Mouse (Mus musculus) frontal cortex, adult (tissue): ENCODE data around the gene Fignl2.
"Not testable (repeated sequence)": the region's sequence is repeated elsewhere in the genome, so short reads cannot be mapped to it uniquely, and the experiment has no call there.

Experiments used
- ATAC-seq: cut with Nextera tagmentation; 2 replicates; pipeline ENCODE4 v1.9.2; 2017; ENCODE audit warnings: mild to moderate bottlenecking, moderate library complexity, mixed read lengths; ENCODE audit not compliant: low TSS enrichment

Fignl2 gene

GRCm38 (mm10) chr15:101077813-101078730 is at the start of gene Fignl2:
Gene Fignl2 (minus strand): TSS chr15:101078567.
- ATAC-seq, result no peak

DNA sequence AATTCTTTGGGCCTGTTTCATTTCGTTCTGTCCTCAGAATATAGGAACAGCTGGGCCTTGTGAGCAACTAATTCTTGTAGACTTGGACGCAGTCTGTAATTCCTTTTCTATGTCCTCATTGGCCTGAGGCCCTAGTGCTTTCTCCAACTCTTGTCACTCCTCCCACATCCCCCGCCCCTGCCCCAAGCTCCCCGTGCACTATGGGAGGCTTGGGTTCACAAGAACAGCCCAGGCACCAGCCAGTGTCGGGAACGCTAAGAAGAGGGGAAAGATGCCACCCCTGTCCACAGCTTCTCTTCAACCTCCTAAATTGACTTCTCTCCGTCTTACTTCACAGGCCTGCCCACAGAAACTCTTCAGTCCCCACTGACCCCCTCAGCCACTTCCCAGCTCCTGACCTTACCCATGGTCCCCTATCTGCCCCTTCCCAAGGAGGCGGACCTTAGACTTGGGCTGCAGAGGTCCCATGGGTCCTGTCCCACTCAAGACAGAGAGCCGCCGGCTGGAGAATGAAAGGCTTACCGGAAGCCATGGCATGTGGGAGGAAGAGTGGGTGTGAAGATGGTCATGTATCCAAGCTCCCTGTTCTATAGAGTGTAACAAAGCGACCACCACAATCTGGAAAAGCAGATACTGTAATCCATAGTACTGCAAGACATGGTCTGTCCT is 48.6 kb upstream of the Fignl2 start:
- no peak for ATAC-seq

GRCm38 (mm10) chr15:101125561-101125960 is 47.2 kb upstream of the Fignl2 start:
- no peak for ATAC-seq

GRCm38 (mm10) chr15:101123202-101123601 is 44.8 kb upstream of the Fignl2 start:
- no peak for ATAC-seq

DNA sequence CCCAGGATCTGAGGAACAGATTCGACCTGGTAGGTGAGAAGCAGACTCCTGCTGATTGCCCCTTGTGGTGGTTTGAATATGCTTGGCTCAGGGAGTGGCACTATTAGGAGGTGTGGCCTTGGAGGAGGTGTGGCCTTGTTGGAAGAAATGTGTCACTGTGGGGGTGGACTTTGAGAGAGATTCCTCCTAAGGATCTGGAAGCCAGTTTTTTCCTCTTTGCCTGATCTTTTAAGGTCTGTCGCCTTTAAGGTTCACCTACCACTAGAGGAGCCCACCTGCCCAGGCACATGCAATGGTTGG is 43.9 kb upstream of the Fignl2 start:
- no peak for ATAC-seq

DNA sequence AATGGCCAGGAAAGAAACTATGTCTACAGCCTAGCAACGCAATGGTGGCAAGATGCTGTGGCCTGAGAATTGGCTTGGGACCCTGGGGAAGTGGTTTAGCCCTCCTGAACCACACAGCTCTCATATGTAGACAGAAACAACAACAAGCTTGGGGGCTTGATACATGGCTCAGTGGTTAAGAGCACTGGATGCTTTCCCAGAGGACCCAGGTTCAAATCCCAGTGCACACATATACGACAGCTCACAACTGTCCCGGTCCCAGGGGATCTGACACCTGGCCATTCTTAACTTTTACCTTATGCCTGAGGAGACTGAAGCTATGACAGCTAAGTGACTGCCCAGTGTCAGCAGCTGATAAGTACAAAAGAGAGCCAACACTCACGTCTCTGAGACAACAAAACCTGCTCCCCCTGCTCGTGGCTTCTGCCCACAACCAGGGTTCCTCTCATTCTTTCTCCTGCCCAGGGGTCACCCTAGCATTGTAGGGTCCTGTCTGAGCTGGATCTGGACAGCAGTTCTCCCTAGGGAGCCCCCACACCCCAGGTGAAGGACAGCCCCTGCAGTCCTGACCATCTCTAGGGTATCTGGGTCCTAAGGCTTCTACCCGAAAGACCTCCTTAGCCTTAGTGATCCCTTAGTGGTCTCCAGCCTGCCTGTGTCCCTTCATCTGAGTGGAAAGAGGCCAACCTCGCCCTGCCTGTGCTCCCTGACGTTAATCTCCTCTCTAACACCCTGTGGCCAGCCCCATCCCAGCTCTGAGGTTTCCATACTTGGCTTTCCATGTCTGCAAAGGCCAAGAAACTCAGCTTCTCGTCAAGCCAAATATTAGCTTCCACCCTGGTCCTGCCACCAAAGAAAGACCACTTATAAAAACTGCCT is 43.3 kb upstream of the Fignl2 start:
- no peak for ATAC-seq

- ATAC-seq, result peak; percentile 76
Observed at GRCm38 (mm10) chr15:101118399-101119125, 40.2 kb upstream of the Fignl2 start.

DNA sequence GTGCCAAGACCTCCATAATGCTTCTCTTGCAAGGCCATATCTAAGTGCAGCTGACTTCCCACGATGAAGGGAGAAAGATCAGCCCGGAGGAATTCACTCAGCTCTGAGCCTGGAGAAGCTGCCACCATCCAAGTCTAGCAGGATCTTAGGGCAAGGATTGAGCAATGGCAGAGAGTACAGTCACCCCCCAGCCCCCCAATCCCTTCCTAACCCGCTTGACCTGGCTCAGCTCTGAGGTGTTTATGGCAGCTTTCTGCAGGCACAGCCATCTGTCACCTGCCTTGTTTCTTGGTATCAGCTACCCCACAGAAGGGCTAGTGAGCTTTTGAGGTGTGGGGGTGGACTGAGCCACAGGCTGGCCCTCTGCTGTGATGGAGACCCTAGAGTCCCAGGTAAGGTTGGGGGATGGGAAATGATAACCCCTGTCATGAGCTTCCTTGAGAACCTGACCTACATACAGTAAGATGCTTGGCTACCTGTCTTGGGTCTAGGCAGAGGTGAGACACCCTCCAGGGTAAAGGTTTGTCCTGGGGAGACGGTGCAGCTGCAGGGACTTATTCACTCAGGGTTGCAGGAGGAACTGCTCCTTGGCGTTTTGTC is 37.2 kb upstream of the Fignl2 start, which contains the start of gene Ankrd33:
Ankrd33 (plus strand) TSS at position 245 of the 600 bp plus-strand sequence.
- ATAC-seq, result no peak

GRCm38 (mm10) chr15:101113778-101114177 is 35.4 kb upstream of the Fignl2 start:
- not testable (repeated sequence) for ATAC-seq

DNA sequence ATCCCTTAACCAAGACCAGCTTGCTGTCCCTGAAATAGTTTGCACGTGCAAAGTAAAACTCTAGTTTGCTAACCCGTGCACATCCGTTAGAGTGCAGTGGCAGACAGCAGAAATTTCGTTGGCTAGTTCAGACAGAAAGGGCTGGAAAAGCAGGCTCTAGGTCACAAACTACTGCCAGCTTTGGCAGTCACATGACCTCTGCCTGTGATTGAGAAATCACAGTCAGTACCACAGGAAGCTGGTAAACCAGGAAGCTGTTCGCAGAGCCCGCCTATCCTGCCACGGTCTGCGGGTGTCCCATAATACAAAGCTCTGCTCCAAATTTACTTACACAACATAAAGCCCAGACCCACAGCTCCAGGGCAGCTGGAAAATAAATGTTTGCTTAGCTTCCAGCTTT is 34.8 kb upstream of the Fignl2 start:
- ATAC-seq, result no peak

- ATAC-seq, result no peak
Observed at GRCm38 (mm10) chr15:101107906-101108671, 29.7 kb upstream of the Fignl2 start.

DNA sequence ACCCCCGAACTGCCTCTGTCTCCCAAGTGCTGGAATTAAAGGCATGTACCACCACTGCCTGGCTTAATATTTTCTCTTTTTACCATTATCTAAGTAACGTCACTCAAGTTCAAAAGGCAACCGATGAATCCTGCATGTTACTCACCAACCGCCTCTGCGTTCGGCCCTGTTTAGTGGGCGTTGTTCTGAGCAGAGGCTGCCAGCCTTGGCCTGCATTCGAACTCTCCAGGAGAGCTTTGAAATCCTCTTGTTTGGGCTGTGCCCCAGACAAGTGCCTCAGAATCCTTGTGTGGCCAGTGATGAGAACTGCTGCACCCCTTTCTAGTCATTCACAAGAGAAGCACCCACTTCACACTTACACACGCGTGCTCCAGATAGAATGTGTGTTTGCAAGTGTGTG is 27.6 kb upstream of the Fignl2 start:
- ATAC-seq, result peak; percentile 57; the same call in 1 of the 2 replicates

DNA sequence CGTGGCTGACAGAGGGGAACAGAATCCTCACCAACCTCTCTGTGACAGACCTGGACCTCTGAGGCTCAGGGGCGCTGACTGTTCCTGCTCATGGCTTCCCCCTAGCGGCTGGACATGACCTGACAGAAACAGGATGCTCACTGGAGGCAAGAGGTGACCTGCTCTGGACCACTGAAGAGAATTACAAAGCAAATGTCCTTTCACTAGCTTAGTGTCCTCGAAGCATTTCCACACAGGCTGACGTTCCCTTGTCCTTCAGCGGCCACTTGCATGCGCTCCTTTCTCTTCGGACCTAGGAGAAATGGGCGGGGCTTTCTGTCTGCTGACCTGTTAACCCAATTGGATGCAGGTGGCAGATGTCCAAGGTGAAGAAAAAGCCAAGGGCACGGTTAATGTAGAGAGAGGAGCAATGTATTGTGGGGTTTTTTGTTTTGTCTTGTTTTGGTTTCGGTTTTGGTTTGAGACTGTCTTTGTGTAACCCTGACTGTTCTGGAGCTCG is 27.2 kb upstream of the Fignl2 start:
- ATAC-seq, result peak; percentile 84; the same call in 1 of the 2 replicates

DNA sequence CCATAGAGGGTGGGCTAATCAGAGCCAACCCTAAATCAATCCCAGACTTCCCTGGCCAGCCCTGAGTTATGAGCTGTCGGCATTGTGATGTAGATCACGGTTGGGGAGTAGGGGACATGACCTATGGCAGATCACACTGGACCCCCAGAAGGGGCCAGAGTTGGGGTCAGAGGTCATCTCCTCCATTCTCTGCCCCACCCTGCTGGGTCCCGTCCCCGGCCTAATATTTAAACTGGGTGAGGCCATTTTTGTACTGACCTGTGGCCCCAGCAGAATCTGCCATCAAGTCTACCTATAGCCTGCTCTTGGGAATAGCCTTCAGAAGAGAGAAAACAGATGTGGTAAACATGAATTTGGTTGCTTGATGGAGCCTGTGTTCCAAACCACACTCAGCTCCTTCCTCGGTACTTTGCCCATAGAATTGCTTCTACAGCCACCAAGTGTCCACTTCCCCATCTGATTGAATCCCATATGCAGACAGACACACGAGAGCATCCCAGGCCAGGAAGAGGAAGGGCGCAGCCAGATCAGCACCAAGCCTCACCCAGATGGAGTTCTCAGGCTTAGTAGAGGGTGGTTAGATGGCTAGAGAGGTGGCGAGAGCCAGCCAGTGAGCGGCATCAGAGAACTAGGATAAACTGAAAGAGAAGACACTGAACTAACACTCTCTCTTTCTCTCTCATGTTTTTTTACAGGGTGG is 25.4 kb upstream of the Fignl2 start:
- ATAC-seq, result no peak

- no peak for ATAC-seq
Observed at GRCm38 (mm10) chr15:101100996-101101395, 22.6 kb upstream of the Fignl2 start.

GRCm38 (mm10) chr15:101097985-101098651 is 19.8 kb upstream of the Fignl2 start:
- no peak for ATAC-seq

- ATAC-seq, result no peak
Observed at GRCm38 (mm10) chr15:101095392-101095791, 17.0 kb upstream of the Fignl2 start.

- no peak for ATAC-seq
Observed at GRCm38 (mm10) chr15:101094979-101095378, 16.6 kb upstream of the Fignl2 start.

- ATAC-seq, result no peak
Observed at GRCm38 (mm10) chr15:101093988-101094387, 15.6 kb upstream of the Fignl2 start.
